Mouse (Mus musculus) layer of hippocampus, adult 2 months (tissue): ENCODE measurements around the gene Tmem248. TPM values are rescaled to one million over a fixed set of nuclear protein-coding genes. Genes with fewer than 3 reads are reported as not detected.

ENCODE experiments used
- DNase-seq, 2 experiments: peaks; one replicate each; pipeline ENCODE4 v3.0.0; 2022; ENCODE audit warnings: low spot score in 2 of 2
- H3K27ac ChIP-seq: fragments of 200-600 bp; 2 replicates; pipeline ENCODE4 v1.8.1; 2022
- H3K4me3 ChIP-seq: fragments of 200-600 bp; 2 replicates; pipeline ENCODE4 v1.8.1; 2022; ENCODE audit warnings: mild to moderate bottlenecking
- CTCF ChIP-seq: fragments of 200-600 bp; conservative IDR thresholded peaks from 2 replicates; pipeline ENCODE4 v1.8.1; 2022; ENCODE audit warnings: antibody characterized with exemption, mild to moderate bottlenecking, moderate library complexity
- total RNA-seq, 2 experiments: library from RNA; stranded (reverse); gene quantifications; 2 replicates each; pipeline ENCODE4 v1.2.3; 2021

The Tmem248 gene
- total RNA-seq, 2 experiments from 2014 or later, result 39.7 to 41.4 TPM

DNA sequence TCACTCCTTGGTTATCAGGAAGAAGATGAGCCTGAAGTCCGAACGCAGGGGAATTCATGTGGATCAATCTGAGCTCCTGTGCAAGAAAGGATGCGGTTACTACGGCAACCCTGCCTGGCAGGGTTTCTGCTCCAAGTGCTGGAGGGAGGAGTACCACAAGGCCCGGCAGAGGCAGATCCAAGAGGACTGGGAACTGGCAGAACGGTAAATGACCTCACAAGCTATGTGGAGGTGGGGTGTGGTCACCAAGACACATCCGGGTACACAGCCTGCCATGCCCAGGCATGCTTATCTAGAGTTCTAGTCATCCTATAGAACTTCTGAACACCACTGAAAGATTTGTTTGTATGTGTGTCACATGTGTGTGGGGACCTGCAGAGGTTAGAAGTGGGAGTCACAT lies 29.5 kb upstream of the Tmem248 start:
- DNase-seq, result peak; percentile 38 to 56
- Histone ChIP-seq H3K4me3 (no peak overlapping the region), H3K27ac (peak overlapping the region; percentile 46; the same call in 1 of the 2 replicates)
- no peak for TF ChIP-seq CTCF

- H3K4me3 ChIP-seq, result no peak overlapping the region
- no peak for DNase-seq
- no peak overlapping the region for H3K27ac ChIP-seq
- no peak for TF ChIP-seq CTCF
Measured at GRCm38 (mm10) chr5:130190909-130191308, 26.0 kb upstream of the Tmem248 start.

GRCm38 (mm10) chr5:130191865-130192264 lies 25.0 kb upstream of the Tmem248 start:
- Histone ChIP-seq H3K4me3 (no peak overlapping the region), H3K27ac (no peak overlapping the region)
- no peak for TF ChIP-seq CTCF

GRCm38 (mm10) chr5:130192356-130192944 lies 24.4 kb upstream of the Tmem248 start:
- H3K27ac ChIP-seq, result no peak overlapping the region
- DNase-seq, result no peak
- no peak overlapping the region for H3K4me3 ChIP-seq
- TF ChIP-seq CTCF, result no peak

More at GRCm38 (mm10) chr5:130191865-130192264, 25.0 kb upstream of the Tmem248 start:
- no peak for DNase-seq

DNA sequence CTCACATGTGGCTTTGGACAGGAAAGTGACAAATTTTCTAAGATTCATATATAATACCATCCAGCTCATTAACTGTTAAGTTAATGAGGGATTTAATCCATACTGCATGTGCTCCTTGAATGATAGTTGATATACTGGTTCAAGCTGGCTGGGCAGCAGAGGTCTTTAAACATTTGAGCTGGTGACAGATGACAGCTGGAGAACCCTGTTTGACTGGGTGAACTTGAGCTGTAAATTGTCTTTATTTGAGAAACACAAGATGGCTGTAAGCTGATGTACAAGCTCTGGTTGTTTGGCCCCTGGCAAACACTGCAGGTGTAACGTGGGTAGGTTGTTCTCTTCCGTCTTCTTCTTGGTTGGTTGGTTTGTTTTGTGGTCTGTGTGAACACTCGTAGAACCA lies 23.1 kb upstream of the Tmem248 start:
- Histone ChIP-seq H3K4me3 (no peak overlapping the region), H3K27ac (no peak overlapping the region)
- no peak for DNase-seq
- no peak for TF ChIP-seq CTCF

- Histone ChIP-seq H3K27ac (no peak overlapping the region), H3K4me3 (no peak overlapping the region)
- no peak for DNase-seq
- no peak for TF ChIP-seq CTCF
Measured at GRCm38 (mm10) chr5:130196307-130196706, 20.6 kb upstream of the Tmem248 start.

DNA sequence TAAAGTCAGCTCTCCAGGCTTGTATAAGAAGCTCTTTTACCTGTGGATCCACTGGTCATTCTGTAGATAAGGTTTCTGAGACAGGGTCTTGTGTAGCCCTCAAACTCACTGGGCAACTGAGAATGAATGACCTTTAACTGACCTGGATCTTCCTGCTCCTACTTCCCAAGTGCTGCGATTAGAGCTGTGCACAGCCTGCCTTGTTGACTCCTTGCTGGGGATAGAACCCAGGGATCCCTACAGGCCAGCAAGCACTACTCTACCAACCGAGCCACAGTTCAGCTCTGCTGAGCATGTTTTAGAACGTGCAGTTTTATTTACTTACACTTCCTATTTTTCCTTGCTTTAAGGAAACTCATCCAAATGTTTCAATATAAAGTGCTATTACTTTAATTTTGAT lies 19.4 kb upstream of the Tmem248 start:
- Histone ChIP-seq H3K27ac (no peak overlapping the region), H3K4me3 (no peak overlapping the region)
- TF ChIP-seq CTCF, result no peak
- no peak for DNase-seq

DNA sequence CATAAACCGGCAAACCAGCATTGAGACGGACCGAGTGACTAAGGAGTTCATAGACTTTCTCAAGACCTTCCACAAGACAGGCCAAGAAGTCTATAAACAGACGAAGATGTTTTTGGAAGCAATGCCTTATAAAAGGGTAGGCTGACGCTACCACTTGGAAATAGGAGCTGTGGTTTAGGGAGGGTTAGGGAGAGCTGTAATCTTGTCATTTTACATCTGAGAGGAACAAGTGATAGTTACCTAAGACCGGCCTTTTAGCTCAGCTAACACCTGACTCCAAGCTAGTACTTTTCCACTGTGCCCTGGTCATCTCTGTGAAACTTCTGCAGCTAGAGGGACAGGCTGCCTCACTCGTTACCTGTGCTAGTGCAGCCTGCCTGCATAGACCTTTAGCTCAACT lies 18.9 kb upstream of the Tmem248 start:
- no peak for DNase-seq
- Histone ChIP-seq H3K4me3 (no peak overlapping the region), H3K27ac (no peak overlapping the region)
- TF ChIP-seq CTCF, result no peak

DNA sequence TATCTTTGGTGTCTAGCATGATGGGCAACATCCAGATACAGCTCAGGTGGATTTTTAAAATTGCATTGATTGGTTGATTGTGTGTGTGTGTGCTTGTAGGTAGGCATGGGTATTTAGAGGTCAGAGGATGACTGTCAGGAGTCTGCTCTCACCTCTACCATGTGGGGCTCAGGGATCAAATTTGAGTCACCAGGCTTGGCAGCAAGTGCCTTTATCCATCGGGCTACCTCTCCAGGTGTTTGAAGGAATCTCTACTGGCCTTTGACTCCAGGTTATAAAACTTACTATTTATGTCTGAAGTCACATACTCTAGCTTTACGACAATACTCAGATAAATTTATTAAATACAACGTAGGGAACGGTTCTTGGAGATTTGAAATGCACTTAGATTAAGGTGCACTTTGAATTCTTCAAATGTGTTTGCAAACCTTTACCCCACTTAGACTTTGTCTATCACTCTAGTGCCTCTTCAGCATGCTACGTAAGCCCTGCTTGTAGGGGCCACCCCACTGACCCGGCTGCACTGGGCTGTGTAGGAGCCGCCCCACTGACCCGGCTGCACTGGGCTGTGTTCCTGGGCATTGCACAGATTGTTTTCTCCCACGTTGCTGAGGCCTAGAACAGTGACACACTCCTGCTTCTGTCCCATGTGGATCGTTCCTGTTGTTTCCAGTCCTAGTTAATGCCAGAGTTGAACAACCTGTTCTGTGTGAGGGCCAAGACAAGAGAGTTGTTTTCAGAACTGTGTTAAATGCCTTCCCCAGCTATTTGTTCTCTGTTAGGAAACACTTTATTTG lies 16.4 kb upstream of the Tmem248 start:
- no peak for DNase-seq

GRCm38 (mm10) chr5:130203948-130204347 lies 12.9 kb upstream of the Tmem248 start:
- TF ChIP-seq CTCF, result no peak
- no peak for DNase-seq
- H3K4me3 ChIP-seq, result no peak overlapping the region

More for the DNA sequence above, 16.4 kb upstream of the Tmem248 start:
- no peak for TF ChIP-seq CTCF
- H3K4me3 ChIP-seq, result no peak overlapping the region
- H3K27ac ChIP-seq, result peak overlapping the region; percentile 18; the same call in 1 of the 2 replicates

DNA sequence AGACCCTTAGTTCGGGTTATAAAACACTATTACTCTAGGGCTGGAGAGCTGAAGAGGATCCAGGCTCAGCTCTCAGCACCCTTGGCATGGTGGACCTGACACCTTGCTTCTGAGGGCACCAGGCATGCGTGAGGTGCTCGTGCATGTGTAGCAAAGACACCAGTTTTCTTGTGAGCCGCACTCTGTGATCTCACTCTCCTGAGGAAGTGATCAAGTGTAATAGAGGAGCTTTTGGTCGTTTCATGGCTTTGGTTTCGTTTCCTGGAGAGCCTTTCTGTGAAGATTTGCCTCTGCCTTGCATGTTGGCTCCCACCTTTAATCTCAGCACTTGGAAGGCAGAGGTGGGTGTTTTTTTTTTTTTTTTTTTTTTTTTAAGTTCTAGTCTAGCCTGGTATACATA lies 12.3 kb upstream of the Tmem248 start:
- DNase-seq, result no peak
- Histone ChIP-seq H3K27ac (no peak overlapping the region), H3K4me3 (no peak overlapping the region)
- TF ChIP-seq CTCF, result no peak

More at GRCm38 (mm10) chr5:130203948-130204347, 12.9 kb upstream of the Tmem248 start:
- H3K27ac ChIP-seq, result no peak overlapping the region

DNA sequence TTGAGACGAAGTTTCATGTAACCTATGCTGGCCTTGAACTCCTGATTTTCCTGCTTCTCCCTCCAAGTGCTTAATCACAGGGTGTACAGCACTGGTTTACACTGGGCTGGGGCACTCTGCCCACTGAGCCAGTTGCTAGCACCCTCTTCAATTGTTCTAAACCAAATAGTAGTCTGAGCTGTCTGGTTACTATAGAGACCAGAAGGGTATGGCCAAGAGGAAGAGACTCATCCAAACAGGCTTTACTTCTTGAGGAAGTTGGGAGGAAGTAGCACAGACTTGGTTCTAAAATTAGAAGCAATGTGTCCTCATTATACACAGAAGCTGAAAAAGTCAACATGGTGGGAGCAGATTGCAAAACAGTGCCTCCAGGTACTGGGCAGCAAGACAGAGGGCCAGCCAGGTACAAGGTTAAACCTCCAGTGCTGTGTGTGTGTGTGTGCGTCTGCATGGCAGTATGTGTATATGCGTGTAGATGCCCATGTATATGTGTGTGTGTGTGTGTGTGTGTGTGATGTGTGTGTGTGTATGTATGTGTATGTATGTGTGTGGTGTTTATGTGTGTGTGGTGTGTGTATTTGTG lies 11.3 kb upstream of the Tmem248 start:
- H3K4me3 ChIP-seq, result no peak overlapping the region
- DNase-seq, result no peak
- no peak for TF ChIP-seq CTCF
- no peak overlapping the region for H3K27ac ChIP-seq

- no peak for DNase-seq
- Histone ChIP-seq H3K27ac (no peak overlapping the region), H3K4me3 (no peak overlapping the region)
- TF ChIP-seq CTCF, result no peak
Measured at GRCm38 (mm10) chr5:130207299-130207698, 9.6 kb upstream of the Tmem248 start.
